Mouse (Mus musculus): ENCODE measurements around the gene Cntf. TPM values are rescaled to one million over a fixed set of nuclear protein-coding genes. Genes with fewer than 3 reads are reported as not detected.
"Not testable (repeated sequence)": the region's sequence is repeated elsewhere in the genome, so short reads cannot be mapped to it uniquely, and the experiment has no call there.

The Cntf gene
- total RNA-seq, 2 experiments from 2014 or later, result 1.5 to 2.9 TPM

DNA sequence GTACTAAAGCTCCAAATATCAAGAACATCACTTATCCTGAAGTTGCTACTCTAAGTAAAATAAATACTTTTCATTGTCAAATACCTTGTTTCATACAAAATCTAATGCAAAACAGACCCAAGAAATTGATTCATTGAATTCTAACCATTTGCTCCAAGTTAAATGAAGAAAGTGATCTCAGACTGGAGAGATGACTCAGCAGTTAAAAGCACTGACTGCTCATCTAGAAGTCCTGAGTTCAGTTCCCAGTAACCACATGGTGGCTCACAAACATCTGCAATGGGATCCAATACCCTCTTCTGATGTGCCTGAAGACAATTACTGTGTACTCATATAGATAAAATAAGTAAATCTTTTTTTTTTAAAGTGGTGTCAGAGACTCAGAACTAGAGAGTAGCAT, 15.0 kb upstream of the Cntf start:
- no peak for DNase-seq
- intact Hi-C loops (cut with DNase I), result no loop called here

DNA sequence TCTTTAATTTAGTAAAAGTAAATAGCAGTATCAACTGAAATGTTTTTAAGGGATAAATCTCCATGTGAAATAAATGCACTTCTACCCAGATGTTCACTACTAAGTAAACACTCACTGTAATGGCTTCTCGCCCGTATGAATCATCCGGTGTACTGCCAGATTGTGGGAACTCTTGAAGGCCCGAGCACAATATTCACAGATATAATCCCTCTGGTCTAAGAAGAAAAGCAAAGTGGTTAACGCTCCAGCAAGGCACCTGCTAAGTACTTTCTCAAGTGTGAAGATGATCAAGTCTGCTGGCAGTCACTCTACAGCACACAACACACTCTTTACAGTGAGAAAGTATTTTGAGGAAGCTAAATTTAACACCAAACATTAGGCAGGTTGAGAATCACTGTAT, 5.5 kb upstream of the Cntf start:
- DNase-seq, result peak; percentile 24 to 40
- intact Hi-C loops (cut with DNase I), result no loop called here

DNA sequence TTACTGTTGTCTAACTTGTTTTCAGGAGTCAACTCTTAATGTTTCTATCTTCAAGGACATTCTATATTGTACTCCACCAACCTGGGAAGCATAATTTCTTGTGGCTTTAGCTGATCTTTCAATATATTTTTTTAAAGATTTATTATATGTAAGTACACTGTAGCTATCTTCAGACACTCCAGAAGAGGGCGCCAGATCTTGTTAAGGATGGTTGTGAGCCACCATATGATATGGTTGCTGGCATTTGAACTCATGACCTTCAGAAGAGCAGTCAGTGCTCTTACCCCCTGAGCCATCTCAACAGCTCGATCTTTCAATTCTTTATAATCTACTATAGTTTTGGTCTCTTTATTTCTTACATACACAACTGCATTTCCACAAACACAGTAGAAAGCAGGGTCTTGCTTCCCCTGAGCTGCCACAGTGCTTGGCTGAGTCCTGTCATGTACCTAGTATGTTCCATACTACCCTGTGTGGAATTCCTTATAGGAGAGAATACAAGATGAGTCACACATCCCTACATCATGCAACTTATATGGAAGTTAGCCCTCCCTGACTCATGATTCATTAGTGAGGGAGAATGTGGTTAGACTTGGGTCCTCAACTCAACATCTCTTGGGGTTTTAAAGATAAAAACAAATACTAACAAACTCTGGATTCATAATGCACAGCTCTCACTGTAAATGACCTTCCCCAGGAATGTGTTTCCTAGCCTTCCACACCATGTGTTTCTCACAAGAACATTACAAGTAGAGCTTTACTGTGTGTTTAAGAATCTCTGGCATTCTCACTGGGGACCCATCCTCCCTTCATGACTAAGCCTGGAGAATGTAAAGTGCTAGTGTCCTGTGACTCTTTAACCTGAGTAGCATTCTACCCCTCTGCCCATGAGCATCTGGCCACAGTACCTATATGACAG, 3.0 kb downstream of the Cntf start:
- intact Hi-C loops (cut with DNase I), result no loop called here

DNA sequence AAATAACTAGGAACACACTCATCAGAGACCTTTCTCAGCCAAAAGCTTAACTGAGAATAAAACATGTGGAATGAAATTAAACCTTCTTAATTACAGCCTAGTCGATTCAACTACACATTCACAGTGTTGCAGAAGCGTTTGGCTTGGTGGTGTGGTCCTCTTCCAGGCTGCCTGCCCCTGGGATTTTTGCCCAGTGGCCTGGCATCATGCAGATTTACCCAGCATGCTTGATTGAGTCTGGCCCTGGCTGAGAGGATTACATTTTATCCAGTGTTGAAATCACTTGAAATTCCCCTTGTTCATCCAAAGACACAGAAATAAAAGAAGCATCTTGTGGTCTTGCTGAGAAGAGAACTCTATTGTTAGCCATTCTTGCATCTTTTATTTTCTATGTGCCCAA, 5.8 kb downstream of the Cntf start:
- peak; percentile 60 to 71 for DNase-seq
- intact Hi-C loops (cut with DNase I), result no loop called here

More for the DNA sequence above, 3.0 kb downstream of the Cntf start:
- DNase-seq, result no peak

DNA sequence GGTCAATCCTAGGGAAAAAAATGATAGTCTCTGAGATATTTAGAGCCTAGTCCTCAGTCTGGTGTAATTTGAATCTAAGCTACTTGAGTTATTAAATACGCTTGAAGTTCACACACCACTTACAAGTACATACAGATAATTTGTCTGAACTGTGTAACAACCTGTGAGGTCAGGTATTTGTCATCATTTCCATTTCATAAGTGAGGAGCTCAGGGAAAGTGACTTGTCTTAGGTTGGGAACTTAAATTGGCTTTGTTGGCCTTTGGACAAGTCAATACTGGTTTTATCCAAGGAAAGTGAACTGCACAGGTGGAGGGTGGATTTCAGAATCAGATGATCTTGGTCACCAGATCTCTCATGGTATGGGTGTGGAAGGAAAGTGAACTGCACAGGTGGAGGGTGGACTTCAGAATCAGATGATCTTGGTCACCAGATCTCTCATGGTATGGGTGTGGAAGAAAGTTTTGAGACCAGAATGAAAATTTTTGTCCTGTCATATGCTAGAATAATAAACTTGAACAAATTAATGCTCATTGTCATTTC, 6.4 kb downstream of the Cntf start:
- intact Hi-C loops (cut with DNase I), result no loop called here
- DNase-seq, result no peak

DNA sequence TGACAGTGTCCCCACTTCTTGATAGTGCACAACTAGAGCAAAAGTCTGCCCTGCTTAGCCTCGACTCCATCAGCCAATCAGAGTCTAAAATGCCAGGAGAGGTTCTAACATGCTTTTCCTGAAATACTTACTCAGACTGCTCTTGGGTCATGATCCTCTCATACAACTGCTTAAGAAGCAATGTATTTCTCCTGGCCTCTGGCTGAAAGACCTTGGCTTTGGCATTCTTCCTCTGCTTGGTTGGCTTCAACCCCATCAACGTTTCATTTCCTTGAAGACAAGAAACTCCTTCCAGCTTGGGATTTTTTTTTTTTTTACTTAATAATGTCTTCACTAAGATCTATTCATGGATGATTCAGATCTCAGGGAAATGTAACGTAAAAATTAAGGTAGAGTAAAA, 9.1 kb downstream of the Cntf start:
- intact Hi-C loops (cut with DNase I), result no loop called here

DNA sequence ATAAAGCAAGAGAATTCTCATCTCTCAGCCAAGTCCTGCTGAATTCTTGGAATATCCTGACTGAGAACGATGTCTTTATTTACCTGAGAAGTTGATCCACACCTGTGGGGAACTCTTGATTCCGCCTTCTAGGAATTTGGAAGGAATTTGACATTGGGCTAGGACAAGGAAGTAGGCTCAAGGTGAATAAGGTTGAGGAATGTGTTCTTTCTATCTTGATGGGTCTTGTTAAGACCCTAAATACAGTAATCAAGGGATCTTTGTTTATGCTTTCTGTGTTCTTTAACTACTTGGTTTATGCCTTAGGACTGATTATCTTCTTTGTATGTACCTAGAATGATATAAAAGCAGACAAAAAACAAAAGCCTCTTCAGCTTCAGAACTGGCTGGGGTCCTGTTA, 33.5 kb downstream of the Cntf start:
- DNase-seq, result no peak
- intact Hi-C loops (cut with DNase I), result no loop called here

More for the DNA sequence above, 9.1 kb downstream of the Cntf start:
- no peak for DNase-seq

DNA sequence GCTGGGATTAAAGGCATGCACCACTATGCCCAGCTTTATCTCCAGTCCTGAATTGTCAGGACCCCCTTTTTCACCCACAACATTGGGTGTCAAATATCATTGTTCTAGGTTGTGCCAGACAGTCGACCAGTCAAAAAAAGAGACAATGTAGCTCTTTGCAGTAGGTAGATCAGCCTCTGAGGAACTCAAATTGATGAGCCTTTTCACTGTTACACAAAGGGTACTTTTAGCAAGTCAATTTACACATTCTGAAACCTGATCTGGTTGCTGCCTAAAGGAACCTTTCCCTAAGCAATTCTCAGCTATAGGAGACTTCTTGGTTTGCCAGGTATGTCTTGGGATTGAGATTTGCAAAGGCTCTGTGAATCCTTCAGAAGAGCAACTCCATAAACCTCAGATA, 34.4 kb downstream of the Cntf start:
- intact Hi-C loops (cut with DNase I), result no loop called here
- DNase-seq, result no peak

DNA sequence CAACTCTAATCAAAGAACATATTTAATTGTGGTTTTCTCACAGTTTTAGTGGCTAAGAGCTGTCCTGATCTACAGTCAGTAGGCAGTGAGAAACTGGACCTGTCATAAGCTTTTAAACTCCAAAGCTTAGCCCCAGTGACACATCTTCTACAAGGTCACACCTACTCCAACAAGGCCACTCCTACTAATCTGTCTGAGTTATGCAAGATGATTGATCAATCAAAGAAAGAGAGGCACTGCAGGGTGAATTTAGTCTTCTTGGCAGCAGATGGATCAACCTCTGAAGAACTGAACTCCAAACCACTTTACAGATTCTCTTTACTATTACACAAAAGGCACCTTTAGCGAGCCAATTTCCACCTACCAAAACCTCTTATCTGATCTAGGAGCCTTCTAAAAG, 39.6 kb downstream of the Cntf start:
- DNase-seq, result no peak
- intact Hi-C loops (cut with DNase I), result no loop called here

DNA sequence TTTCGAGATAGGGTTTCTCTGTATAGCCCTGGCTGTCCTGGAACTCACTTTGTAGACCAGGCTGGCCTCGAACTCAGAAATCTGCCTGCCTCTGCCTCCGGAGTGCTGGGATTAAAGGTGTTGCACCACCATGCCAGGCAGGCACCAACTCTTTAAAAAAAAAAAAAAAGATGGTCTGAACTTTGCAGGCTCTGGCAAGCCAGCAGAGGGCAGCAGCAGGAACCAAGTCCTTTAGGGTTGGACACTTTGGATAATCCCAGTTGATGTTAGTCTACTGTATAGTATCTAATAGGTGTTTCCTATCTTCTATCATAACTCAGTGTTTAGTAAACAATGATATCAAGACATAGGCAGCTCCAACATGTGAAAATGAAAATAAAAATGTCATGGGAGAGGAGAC, 43.1 kb downstream of the Cntf start:
- peak; percentile 49 to 67 for DNase-seq
- intact Hi-C loops (cut with DNase I), result loop anchor here (1.0 to 2.0 kb wide), 2 partner anchors 74 to 98 kb away; partner anchors contain the start of genes Lpxn and Zfp91

DNA sequence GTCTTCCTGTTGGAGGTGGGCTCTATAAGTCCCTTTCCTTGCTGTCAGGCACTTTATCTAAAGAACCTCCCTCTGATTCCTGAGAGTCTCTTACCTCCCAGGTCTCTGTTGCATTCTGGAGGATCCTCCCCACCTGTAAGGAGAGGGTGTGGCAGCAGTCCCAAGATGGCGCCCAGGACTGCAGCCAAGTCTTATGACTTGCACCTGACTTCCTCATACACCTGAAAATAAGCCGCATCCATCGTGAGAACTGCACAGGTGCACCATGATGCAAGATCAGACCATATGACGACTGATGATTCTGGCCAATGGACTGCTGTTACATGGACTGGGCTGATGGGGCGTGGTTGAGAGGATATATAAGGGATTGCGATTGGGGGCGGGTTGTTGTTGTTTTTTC, 43.8 kb downstream of the Cntf start:
- DNase-seq; intact Hi-C loops (cut with DNase I): not testable (repeated sequence)

DNA sequence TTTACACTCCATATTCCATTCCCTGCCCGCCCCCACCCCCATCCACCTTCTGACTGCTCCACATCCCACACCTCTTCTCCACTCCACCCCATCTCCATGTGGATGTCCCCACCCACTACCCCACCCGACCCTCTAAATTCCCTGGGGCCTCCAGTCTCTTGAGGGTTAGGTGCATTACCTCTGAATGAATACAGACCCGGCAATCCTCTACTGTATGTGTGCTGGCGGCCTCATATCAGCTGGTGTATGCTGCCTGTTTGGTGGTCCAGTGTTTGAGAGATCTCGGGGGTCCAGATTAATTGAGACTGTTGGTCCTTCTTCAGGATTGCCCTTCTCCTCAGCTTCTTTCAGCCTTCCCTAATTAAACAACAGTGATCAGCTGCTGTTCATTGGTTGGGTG, 44.5 kb downstream of the Cntf start:
- intact Hi-C loops (cut with DNase I); DNase-seq: not testable (repeated sequence)

DNA sequence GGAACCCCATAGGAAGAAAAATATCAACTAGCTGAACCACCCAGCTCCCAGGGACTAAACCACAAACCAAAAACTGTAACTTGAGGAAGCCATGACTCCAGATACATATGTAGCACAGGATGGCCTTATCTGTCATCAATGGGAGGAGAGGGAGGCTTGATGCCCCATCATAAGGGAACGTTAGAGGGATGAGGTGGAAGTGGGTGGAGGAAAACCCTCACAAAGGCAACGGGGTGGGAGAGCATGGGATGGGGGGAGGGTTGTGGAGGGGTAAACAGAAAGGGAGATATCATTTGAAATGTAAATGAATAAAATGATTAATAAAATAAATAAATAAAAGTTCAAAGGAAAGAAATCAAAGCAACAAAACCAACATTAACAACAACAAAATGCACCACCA, 45.0 kb downstream of the Cntf start:
- DNase-seq, result no peak
- intact Hi-C loops (cut with DNase I), result no loop called here

DNA sequence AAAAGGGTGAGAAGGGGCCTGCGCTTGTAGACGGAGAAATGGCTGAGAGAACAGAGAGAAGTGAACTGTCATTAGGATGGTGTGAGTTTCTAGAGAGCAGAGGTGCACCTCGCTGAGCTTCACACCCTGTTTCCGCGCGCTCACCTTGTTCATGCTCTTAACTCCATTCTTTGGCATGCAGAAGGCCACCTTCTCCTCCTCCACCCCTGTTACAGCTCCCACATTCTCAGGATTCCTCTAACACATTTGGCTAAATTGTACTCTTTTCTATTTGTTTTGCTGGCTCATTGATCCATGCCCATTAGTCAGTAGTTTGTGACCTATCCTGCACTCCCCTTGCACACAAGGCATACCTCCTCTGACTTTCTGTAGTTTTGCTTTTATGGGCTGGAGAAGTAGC, 46.2 kb downstream of the Cntf start:
- intact Hi-C loops (cut with DNase I), result no loop called here

More for the DNA sequence above, 46.2 kb downstream of the Cntf start:
- no peak for DNase-seq

Other genes starting within 250 kb of the Cntf start
- gene Fam111a, start 219.9 kb downstream of the Cntf start, total RNA-seq (2021), result 10 to 100 TPM in 1 of 2 experiments, 1 to 10 TPM in 1; 9.8 to 12.1 TPM
- not detected for gene Gm4952, start 165.7 kb downstream of the Cntf start, total RNA-seq (2021)
- gene Glyat, start 132.3 kb downstream of the Cntf start, total RNA-seq (2021), result not detected
- not detected for gene Olfr1442, start 95.2 kb downstream of the Cntf start, total RNA-seq (2021)
- gene Olfr1443, start 87.5 kb downstream of the Cntf start, total RNA-seq (2021), result not detected
- not detected for gene Keg1, start 69.8 kb downstream of the Cntf start, total RNA-seq (2021)
- 10 to 100 TPM; 76.3 to 76.4 TPM for gene Zfp91, start 30.5 kb upstream of the Cntf start, total RNA-seq (2021)
- gene Lpxn, start 30.6 kb upstream of the Cntf start, total RNA-seq (2021), result 1 to 10 TPM in 1 of 2 experiments, under 1 TPM in 1; 0.99 to 1.1 TPM
- gene Gm5244, start 81.0 kb upstream of the Cntf start, total RNA-seq (2021), result not detected
- not detected for gene Olfr1444, start 91.7 kb upstream of the Cntf start, total RNA-seq (2021)
- gene Olfr1445, start 118.2 kb upstream of the Cntf start, total RNA-seq (2021), result not detected
- not detected for gene Olfr1446, start 127.9 kb upstream of the Cntf start, total RNA-seq (2021)
- gene Olfr1447, start 138.1 kb upstream of the Cntf start, total RNA-seq (2021), result not detected
- not detected for gene Olfr1448, start 158.8 kb upstream of the Cntf start, total RNA-seq (2021)
- not detected for gene Olfr1449, start 165.2 kb upstream of the Cntf start, total RNA-seq (2021)
- not detected for gene Olfr1450, start 184.6 kb upstream of the Cntf start, total RNA-seq (2021)
- not detected for gene Olfr1451, start 229.4 kb upstream of the Cntf start, total RNA-seq (2021)

Data from heart, postnatal 10 days (tissue).